Mouse (Mus musculus) cerebellum, postnatal 10 days (tissue): ENCODE measurements around the gene Gm5089.

Experiments
- DNase-seq, 2 experiments: peaks; one replicate each; pipeline ENCODE4 v3.0.0; 2021; ENCODE audit warnings: mixed read lengths in 2 of 2

Gm5089 gene

GRCm38 (mm10) chr14:122477971-122478573 lies 27.2 kb upstream of the Gm5089 start:
- DNase-seq = no peak

- DNase-seq = peak; percentile 46 to 61
Measured at GRCm38 (mm10) chr14:122477261-122477671, 26.4 kb upstream of the Gm5089 start.

- DNase-seq = no peak
Measured at GRCm38 (mm10) chr14:122476822-122477215, 25.9 kb upstream of the Gm5089 start.

- DNase-seq = peak; percentile 72 to 76
Measured at GRCm38 (mm10) chr14:122476041-122476821, 25.3 kb upstream of the Gm5089 start.

- DNase-seq = no peak
Measured at GRCm38 (mm10) chr14:122475557-122476040, 24.7 kb upstream of the Gm5089 start.

- peak; percentile 96 for DNase-seq
Measured at GRCm38 (mm10) chr14:122474891-122475556, 24.1 kb upstream of the Gm5089 start, which contains the start of gene Zic2. TSS of gene Zic2 (plus strand) at chr14:122475435.

GRCm38 (mm10) chr14:122474041-122474890 lies 23.4 kb upstream of the Gm5089 start:
- peak; percentile 93 to 97 for DNase-seq

GRCm38 (mm10) chr14:122473211-122473751 lies 22.4 kb upstream of the Gm5089 start:
- peak; percentile 74 to 78 for DNase-seq

GRCm38 (mm10) chr14:122472647-122473046 lies 21.7 kb upstream of the Gm5089 start:
- DNase-seq = peak; percentile 69 to 77

GRCm38 (mm10) chr14:122472161-122472560 lies 21.2 kb upstream of the Gm5089 start:
- DNase-seq = peak; percentile 76

- peak; percentile 85 to 88 for DNase-seq
Measured at GRCm38 (mm10) chr14:122471449-122472085, 20.7 kb upstream of the Gm5089 start.

GRCm38 (mm10) chr14:122468971-122469755 lies 18.2 kb upstream of the Gm5089 start:
- DNase-seq = peak; percentile 70 to 79

GRCm38 (mm10) chr14:122467926-122468841 lies 17.3 kb upstream of the Gm5089 start:
- DNase-seq = peak; percentile 69 to 71

GRCm38 (mm10) chr14:122466756-122467362 lies 15.9 kb upstream of the Gm5089 start:
- peak; percentile 32 to 42 for DNase-seq

GRCm38 (mm10) chr14:122465931-122466490 lies 15.1 kb upstream of the Gm5089 start:
- DNase-seq = peak; percentile 50 to 56

- DNase-seq = peak; percentile 98 to 99
Measured at GRCm38 (mm10) chr14:122464763-122465741, 14.1 kb upstream of the Gm5089 start, which contains the start of gene Zic5. TSS of gene Zic5 (minus strand) at chr14:122465677.

- no peak for DNase-seq
Measured at GRCm38 (mm10) chr14:122464351-122464762, 13.4 kb upstream of the Gm5089 start.
